Mouse (Mus musculus) ES-CJ7 (cell line): ENCODE results near the gene Serpine1.
"Not testable (repeated sequence)": the region's sequence is repeated elsewhere in the genome, so short reads cannot be mapped to it uniquely, and the experiment has no call there.

Source experiments
- DNase-seq: peaks from one replicate; pipeline ENCODE4 v3.0.0; 2011; ENCODE audit warnings: low read depth, low spot score

Gene Serpine1

GRCm38 (mm10) chr5:137072079-137072960 is at the start of gene Serpine1:
TSS of gene Serpine1 (minus strand) at chr5:137072268.
- DNase-seq, result peak; percentile 92

GRCm38 (mm10) chr5:137121280-137121679 is 49.2 kb upstream of the Serpine1 start:
- no peak for DNase-seq

GRCm38 (mm10) chr5:137118878-137119277 is 46.8 kb upstream of the Serpine1 start:
- no peak for DNase-seq

GRCm38 (mm10) chr5:137117994-137118393 is 45.9 kb upstream of the Serpine1 start:
- DNase-seq, result not testable (repeated sequence)

- no peak for DNase-seq
Observed at GRCm38 (mm10) chr5:137116987-137117386, 44.9 kb upstream of the Serpine1 start.

- peak; percentile 50 for DNase-seq
Observed at GRCm38 (mm10) chr5:137115866-137116847, 44.1 kb upstream of the Serpine1 start, which contains the start of gene Trim56. TSS of gene Trim56 (minus strand) at chr5:137116209.

- DNase-seq, result peak; percentile 58
Observed at GRCm38 (mm10) chr5:137114891-137115561, 43.0 kb upstream of the Serpine1 start.

GRCm38 (mm10) chr5:137111542-137112408 is 39.7 kb upstream of the Serpine1 start:
- DNase-seq, result peak; percentile 41

- DNase-seq, result no peak
Observed at GRCm38 (mm10) chr5:137110863-137111262, 38.8 kb upstream of the Serpine1 start.

- no peak for DNase-seq
Observed at GRCm38 (mm10) chr5:137109941-137110593, 38.0 kb upstream of the Serpine1 start.

- no peak for DNase-seq
Observed at GRCm38 (mm10) chr5:137108111-137108510, 36.0 kb upstream of the Serpine1 start.

- DNase-seq, result no peak
Observed at GRCm38 (mm10) chr5:137107670-137108069, 35.6 kb upstream of the Serpine1 start.

- peak; percentile 90 for DNase-seq
Observed at GRCm38 (mm10) chr5:137107024-137107423, 35.0 kb upstream of the Serpine1 start.

GRCm38 (mm10) chr5:137106434-137106833 is 34.4 kb upstream of the Serpine1 start:
- no peak for DNase-seq

GRCm38 (mm10) chr5:137103969-137104368 is 31.9 kb upstream of the Serpine1 start:
- DNase-seq, result peak; percentile 57

GRCm38 (mm10) chr5:137102575-137103522 is 30.8 kb upstream of the Serpine1 start:
- DNase-seq, result no peak

GRCm38 (mm10) chr5:137102078-137102477 is 30.0 kb upstream of the Serpine1 start:
- DNase-seq, result no peak

- DNase-seq, result no peak
Observed at GRCm38 (mm10) chr5:137100660-137101059, 28.6 kb upstream of the Serpine1 start.

- no peak for DNase-seq
Observed at GRCm38 (mm10) chr5:137098418-137098817, 26.4 kb upstream of the Serpine1 start.
